Mouse (Mus musculus) heart, embryonic 12.5 days (tissue): Measurements from ENCODE around the gene Shq1. TPM values are rescaled to one million over a fixed set of nuclear protein-coding genes. Genes with fewer than 3 reads are reported as not detected.
A peak's percentile ranks its signal among the peaks of the same experiment; 100 is the strongest.

Experiments
- ATAC-seq: fragments of 200-750 bp; cut with Nextera tagmentation; 2 replicates; pipeline ENCODE4 v1.8.0; 2017; ENCODE audit warnings: moderate TSS enrichment, moderate library complexity; ENCODE audit not compliant: insufficient number of reproducible peaks, low FRiP score
- H3K27ac ChIP-seq: fragments of 300-500 bp; sonication (generic); 2 replicates; pipeline ENCODE4 v1.5.1; 2016; ENCODE audit warnings: mild to moderate bottlenecking, moderate library complexity; ENCODE audit not compliant: poor library complexity, severe bottlenecking
- H3K27me3 ChIP-seq: fragments of 300-500 bp; sonication (generic); replicated peaks from 2 replicates; pipeline ENCODE4 v1.6.1; 2016; ENCODE audit warnings: mild to moderate bottlenecking, moderate library complexity
- H3K36me3 ChIP-seq: fragments of 300-500 bp; sonication (generic); 2 replicates; pipeline ENCODE4 v1.6.1; 2016; ENCODE audit warnings: mild to moderate bottlenecking, moderate library complexity
- H3K4me1 ChIP-seq: fragments of 300-500 bp; sonication (generic); replicated peaks from 2 replicates; pipeline ENCODE4 v1.6.1; 2016; ENCODE audit warnings: mild to moderate bottlenecking
- H3K4me2 ChIP-seq: fragments of 300-500 bp; sonication (generic); 2 replicates; pipeline ENCODE4 v1.6.1; 2016; ENCODE audit warnings: mild to moderate bottlenecking, moderate library complexity
- H3K4me3 ChIP-seq: fragments of 300-500 bp; sonication (generic); 2 replicates; pipeline ENCODE4 v1.5.1; 2016; ENCODE audit warnings: mild to moderate bottlenecking
- H3K9ac ChIP-seq: fragments of 300-500 bp; sonication (generic); 2 replicates; pipeline ENCODE4 v1.6.1; 2016; ENCODE audit warnings: mild to moderate bottlenecking, moderate library complexity
- H3K9me3 ChIP-seq: fragments of 300-500 bp; sonication (generic); replicated peaks from 2 replicates; pipeline ENCODE4 v1.6.1; 2016; ENCODE audit warnings: mild to moderate bottlenecking, moderate library complexity
- WGBS: fragments of 180-500 bp; shearing (Covaris S2); methylation state at CpG from one replicate; pipeline ENCODE4 v1.1.7; 2016; 5-methylcytosine and 5-hydroxymethylcytosine counted together
- polyA plus RNA-seq: library from polyadenylated mRNA; unstranded; fragments of >200 nt; fragmentation: Nextera tagmentation; extraction: Ambion mirVana; gene quantifications from 2 replicates; pipeline ENCODE4 v1.2.1, GENCODE M21; 2016

Gene Shq1
- polyA plus RNA-seq, 1 experiment from 2014 or later = 11.4 TPM

DNA sequence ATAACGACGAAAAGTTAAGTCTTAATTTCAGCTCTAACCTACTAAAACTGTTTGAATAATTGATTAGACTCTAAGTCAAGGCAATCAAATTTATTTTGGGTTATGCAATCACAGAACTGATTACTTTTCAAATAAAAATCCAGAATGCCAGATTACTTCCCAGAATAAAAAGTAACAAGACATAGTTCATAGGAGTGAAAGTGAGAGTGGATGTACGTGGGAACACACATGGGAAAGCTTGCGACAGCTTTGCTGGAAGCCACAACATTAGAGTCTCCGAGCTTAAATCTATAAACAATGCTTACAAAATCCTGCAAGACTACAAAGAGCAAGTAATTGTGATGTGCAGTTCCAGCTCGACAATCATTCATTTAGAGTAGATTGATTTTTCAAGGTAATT, 41.9 kb downstream of the Shq1 start:
- Histone ChIP-seq H3K36me3 (0 out of 2 replicates have a peak, but pooled peaks cover 2% of the 10 kb centered on the region), H3K4me2 (no peak overlapping the region), H3K4me1 (peaks cover 12% of the 10 kb centered on the region), H3K9ac (no peak overlapping the region), H3K4me3 (no peak overlapping the region), H3K9me3 (no peaks in the 10 kb centered on the region), H3K27ac (no peak overlapping the region), H3K27me3 (no peaks in the 10 kb centered on the region)
- WGBS = 78% methylated on average over 6 of the region's 6 CpGs
- ATAC-seq = no peak

DNA sequence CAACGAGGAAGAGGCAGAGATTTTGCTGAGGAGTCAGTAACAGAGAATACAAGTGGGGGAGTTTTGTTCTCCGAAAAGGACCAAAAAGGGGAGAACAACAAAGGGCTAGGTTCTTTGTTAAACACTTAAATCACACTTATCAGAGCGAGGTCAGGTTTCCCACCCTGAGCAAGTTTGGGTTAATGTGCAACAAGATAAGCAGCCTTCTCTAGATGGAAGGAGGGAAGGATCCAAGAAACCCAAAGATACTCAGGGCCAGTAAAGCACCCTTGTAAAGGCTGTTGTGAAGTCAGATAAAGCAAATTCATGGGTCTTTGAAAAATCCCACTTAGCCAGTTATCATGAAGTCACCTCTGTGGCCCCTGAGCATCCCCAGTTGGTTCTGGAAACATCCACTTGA, 42.7 kb downstream of the Shq1 start:
- 65% methylated on average over 3 of the region's 3 CpGs for WGBS
- Histone ChIP-seq H3K27ac (no peak overlapping the region), H3K9ac (no peak overlapping the region), H3K36me3 (0 out of 2 replicates have a peak, but pooled peaks cover 2% of the 10 kb centered on the region), H3K4me2 (no peak overlapping the region), H3K4me1 (peaks cover 19% of the 10 kb centered on the region), H3K27me3 (no peaks in the 10 kb centered on the region), H3K9me3 (no peaks in the 10 kb centered on the region), H3K4me3 (no peak overlapping the region)
- ATAC-seq = no peak

DNA sequence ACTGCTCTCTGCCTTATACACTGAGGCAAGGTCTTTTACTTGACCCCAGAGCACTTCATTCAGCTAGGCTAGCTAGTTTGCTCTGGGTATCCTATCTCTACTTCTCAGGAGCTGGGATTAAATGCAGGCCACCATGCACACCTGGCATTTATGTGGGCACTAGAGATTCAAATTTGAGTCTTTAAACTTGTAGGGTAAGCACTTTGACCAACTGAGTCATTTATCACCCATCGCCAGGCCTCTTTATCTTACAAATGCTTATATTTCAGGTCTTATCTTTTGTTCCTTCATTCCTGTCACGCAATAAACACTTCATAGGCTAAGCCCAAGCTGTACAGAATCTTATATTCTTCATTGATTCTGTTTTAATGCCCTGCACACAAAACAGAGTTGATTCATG, 47.0 kb downstream of the Shq1 start:
- no peak overlapping the region for H3K4me3 ChIP-seq
- H3K9ac ChIP-seq = no peak overlapping the region
- no peaks in the 10 kb centered on the region for H3K9me3 ChIP-seq
- no peaks in the 10 kb centered on the region for H3K27me3 ChIP-seq
- ATAC-seq = no peak
- no peak overlapping the region for H3K27ac ChIP-seq
- H3K36me3 ChIP-seq = no peaks in the 10 kb centered on the region
- WGBS = 69% methylated on average over 2 of the region's 2 CpGs
- peaks cover 26% of the 10 kb centered on the region for H3K4me1 ChIP-seq
- no peak overlapping the region for H3K4me2 ChIP-seq

DNA sequence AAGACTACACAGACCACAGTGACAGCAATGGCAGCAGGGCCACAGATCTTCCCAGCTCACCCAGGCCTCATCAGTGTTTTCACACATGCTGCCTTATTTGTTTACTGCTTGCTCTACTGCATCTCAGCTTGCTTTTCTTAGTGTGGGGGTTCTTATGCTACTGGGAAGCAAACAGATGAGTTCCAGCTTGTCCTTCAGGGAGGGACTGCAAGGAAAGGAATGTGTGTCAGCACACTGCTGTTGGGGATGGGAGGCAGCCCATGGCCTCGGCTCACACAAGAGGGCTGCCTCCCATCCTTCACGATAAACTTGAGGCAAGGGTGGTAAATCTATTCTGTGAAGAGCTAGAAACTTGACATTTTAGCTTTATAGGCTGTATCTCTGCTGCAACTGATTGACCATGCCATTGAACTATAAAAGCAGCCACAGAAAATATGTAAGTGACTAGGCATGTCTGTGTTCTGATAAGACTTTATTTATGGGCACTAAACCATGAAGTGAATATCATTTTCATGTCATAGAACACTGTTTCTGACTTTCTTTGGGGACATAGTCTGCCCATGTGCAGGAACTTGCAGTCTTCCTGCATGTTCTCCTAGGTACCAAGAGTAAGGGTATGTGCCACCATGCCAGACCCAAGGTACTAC, 48.0 kb downstream of the Shq1 start:
- no peaks in the 10 kb centered on the region for H3K27me3 ChIP-seq
- H3K4me2 ChIP-seq = no peak overlapping the region
- H3K36me3 ChIP-seq = no peaks in the 10 kb centered on the region
- H3K4me3 ChIP-seq = no peak overlapping the region
- H3K9ac ChIP-seq = no peak overlapping the region
- 34% methylated on average over 2 of the region's 2 CpGs for WGBS
- H3K27ac ChIP-seq = peak overlapping the region; percentile 54; the same call in 1 of the 2 replicates
- ATAC-seq = no peak
- peaks cover 22% of the 10 kb centered on the region for H3K4me1 ChIP-seq
- H3K9me3 ChIP-seq = no peaks in the 10 kb centered on the region

DNA sequence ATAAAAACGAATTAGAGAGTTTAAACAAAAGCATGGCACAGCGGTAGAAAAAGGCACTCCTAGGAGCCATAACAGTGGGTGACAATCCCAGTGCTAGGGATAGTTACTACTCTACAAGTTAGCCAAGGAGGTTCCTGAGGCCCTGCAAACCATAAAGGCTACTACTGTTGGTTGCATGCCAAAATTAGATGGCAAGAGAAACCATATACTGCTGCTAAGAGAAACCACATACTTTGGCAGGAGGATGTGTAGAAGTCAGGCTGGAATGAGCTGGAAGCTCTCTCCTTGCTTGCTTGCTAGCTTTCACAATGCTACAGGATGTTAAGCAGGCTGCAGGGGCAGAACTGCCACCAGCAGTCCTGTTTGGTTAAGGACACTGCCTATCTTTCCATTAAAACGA, 50.5 kb downstream of the Shq1 start:
- H3K4me2 ChIP-seq = no peak overlapping the region
- H3K27ac ChIP-seq = no peak overlapping the region
- peaks cover 14% of the 10 kb centered on the region for H3K4me1 ChIP-seq
- H3K27me3 ChIP-seq = no peaks in the 10 kb centered on the region
- 72% methylated on average over 3 of the region's 3 CpGs for WGBS
- no peak overlapping the region for H3K9ac ChIP-seq
- no peak overlapping the region for H3K4me3 ChIP-seq
- H3K9me3 ChIP-seq = no peaks in the 10 kb centered on the region
- no peaks in the 10 kb centered on the region for H3K36me3 ChIP-seq
- no peak for ATAC-seq

DNA sequence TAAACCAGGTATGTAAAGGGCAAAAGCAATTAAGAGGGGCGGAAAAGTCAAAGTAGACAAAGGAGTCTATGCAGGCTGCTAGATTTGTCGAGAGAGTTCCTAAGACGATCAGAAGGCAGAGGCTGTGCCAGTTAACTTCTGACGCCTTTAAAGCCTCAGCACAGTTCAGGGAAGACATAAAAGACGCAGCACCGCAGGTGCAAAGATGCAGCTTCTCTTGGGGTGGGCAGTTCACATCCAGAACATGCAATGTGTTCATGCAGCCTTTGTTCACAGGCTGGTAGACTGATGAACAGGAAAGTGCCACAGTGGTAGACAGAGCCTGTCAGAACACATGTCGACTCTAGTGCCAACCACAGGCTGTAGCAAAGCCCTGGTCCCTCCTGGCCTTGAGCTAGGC, 51.6 kb downstream of the Shq1 start:
- peaks cover 14% of the 10 kb centered on the region for H3K4me1 ChIP-seq

DNA sequence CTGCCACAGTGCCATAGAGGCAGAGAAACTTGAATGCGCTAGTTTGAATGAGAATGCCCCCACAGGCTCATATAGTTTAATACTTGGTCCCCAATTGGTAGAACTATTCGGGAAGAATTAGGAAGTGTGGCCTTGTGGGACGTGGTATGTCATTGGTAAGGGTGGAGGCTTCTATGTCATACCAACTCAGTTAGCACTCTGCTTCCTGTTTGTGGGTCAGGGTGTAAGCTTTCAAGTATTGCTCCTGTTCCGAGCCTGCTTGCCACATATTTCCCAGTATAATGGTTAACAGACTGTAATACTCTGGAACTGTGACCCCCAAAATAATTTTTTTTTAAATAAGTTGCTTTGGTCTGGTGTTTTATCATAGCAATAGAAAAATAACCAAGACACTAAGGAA, 54.8 kb downstream of the Shq1 start:
- no peak for ATAC-seq
- H3K36me3 ChIP-seq = no peaks in the 10 kb centered on the region
- no peak overlapping the region for H3K9ac ChIP-seq
- WGBS = 84% methylated on average over 4 of the region's 4 CpGs
- no peak overlapping the region for H3K4me3 ChIP-seq
- no peak overlapping the region for H3K4me2 ChIP-seq
- no peaks in the 10 kb centered on the region for H3K27me3 ChIP-seq
- no peak overlapping the region for H3K27ac ChIP-seq
- peaks cover 5% of the 10 kb centered on the region for H3K4me1 ChIP-seq
- no peaks in the 10 kb centered on the region for H3K9me3 ChIP-seq

More for the DNA sequence above, 51.6 kb downstream of the Shq1 start:
- H3K4me2 ChIP-seq = no peak overlapping the region
- 87% methylated on average over 7 of the region's 7 CpGs for WGBS
- no peak overlapping the region for H3K9ac ChIP-seq
- no peaks in the 10 kb centered on the region for H3K36me3 ChIP-seq
- H3K4me3 ChIP-seq = no peak overlapping the region
- no peaks in the 10 kb centered on the region for H3K27me3 ChIP-seq
- H3K9me3 ChIP-seq = no peaks in the 10 kb centered on the region
- ATAC-seq = no peak
- no peak overlapping the region for H3K27ac ChIP-seq

DNA sequence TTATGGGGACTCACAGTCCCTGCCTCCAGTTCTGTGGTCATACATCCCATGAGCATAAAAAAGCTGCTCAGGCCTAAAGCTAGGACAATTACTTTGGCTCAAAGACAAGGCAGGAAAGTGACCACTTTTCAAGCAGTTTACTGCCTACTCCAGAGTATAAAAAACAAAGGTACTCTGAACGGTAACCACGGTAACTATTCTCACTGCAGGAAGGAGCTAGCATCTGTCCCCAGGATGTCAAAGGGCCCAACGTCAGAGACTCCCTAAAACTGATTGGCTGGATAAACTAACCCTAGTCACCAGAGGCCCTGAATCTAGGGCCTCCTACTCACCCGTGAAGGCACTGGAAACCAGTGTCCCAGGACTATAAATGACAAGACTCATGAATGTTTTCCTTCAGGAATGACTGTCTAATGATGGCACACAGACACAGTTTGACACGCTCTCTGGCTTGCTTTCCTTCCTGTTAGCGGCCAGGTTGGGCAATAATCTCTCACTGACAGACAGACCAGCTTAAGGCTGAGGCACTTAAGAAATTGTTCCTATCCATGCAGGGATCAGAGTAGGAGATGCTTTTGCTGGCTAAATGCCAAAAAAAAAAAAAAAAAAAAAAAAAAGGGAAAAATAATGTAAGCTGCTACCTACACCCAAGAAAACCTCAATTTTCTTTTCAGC, 57.2 kb downstream of the Shq1 start:
- Histone ChIP-seq H3K36me3 (no peaks in the 10 kb centered on the region), H3K4me2 (no peak overlapping the region), H3K27ac (no peak overlapping the region), H3K9me3 (no peaks in the 10 kb centered on the region), H3K9ac (no peak overlapping the region), H3K27me3 (no peaks in the 10 kb centered on the region), H3K4me1 (peaks cover 5% of the 10 kb centered on the region), H3K4me3 (no peak overlapping the region)
- WGBS = 56% methylated on average over 6 of the region's 6 CpGs
- ATAC-seq = no peak

DNA sequence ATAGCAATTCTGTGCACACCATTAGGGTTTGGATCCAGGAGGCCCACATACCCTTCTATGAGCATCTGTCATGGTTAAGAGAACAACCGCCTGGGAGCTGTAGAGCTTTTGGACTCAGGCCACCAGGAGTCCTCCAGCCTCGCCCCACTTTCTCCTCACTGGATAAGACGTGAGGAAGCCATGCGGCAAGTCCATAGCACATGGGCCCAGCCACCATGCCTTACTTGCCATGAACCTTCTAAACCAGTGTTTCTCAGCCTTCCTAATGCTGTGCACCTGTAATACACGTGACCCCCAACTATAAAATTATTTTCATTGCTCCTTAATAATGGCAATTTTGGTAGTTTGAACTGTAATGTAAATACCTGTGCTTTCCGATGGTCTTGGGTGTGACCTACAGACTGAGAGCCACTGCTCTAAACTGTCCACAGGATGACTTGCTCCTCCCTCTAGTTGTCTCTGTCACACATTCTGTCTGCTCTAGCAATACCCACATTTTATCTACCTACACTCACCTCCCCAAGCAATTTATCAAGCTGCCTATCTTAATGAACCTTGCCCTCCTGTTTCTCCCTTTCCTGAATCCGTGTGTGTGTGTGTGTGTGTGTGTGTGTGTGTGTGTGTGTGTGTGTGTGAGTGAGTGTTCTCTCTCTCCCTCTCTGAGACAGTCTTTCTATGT, 59.9 kb downstream of the Shq1 start:
- Histone ChIP-seq H3K4me2 (no peak overlapping the region), H3K4me1 (peaks cover 5% of the 10 kb centered on the region), H3K9ac (no peak overlapping the region), H3K9me3 (no peaks in the 10 kb centered on the region), H3K27me3 (no peaks in the 10 kb centered on the region), H3K36me3 (peaks cover 4% of the 10 kb centered on the region; the same call in 1 of the 2 replicates), H3K4me3 (no peak overlapping the region), H3K27ac (no peak overlapping the region)
- WGBS = 81% methylated on average over 7 of the region's 7 CpGs
- ATAC-seq = no peak

DNA sequence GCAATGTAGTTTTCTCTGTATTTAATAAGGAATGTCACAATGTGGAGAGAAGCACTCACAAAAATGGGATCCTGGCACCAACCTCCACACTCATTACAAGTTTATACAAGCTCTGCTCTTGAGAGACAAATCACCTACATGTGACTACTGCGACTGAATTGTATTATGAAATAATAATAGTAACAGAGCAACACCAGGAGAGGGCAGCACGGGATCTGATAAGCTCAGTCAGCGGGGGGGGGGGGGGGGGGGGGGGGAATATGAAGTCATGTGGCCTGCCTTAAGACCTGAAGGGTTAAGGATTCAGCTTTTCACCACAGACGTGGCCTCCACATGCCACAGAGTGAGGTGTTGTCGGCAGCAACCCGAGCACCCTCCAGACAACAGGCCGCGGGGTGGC, 60.8 kb downstream of the Shq1 start:
- Histone ChIP-seq H3K36me3 (peaks cover 4% of the 10 kb centered on the region; the same call in 1 of the 2 replicates), H3K27ac (no peak overlapping the region), H3K27me3 (no peaks in the 10 kb centered on the region), H3K9me3 (no peaks in the 10 kb centered on the region), H3K4me2 (no peak overlapping the region), H3K4me1 (peaks cover 5% of the 10 kb centered on the region), H3K4me3 (no peak overlapping the region), H3K9ac (no peak overlapping the region)
- 63% methylated on average over 8 of the region's 8 CpGs for WGBS
- no peak for ATAC-seq

DNA sequence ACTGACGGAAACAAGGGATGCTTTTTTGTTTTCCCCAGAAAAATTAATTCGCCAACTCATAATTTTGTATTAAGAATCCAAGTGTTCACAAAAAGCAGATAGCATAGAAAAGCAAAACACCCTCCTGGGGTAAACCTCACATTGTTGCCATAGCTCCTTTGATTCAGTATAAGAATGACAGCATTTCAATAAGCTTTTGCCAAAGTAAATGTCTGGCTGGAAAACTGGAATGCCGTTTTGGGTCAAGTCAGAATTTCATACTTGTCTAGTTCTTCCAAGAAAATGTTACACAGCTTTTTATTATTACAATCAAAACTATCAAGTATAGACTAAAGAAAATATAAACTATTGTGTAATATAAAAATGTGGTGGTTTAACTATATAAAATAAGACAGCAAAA, 61.7 kb downstream of the Shq1 start:
- Histone ChIP-seq H3K4me1 (peaks cover 5% of the 10 kb centered on the region), H3K9ac (no peak overlapping the region), H3K9me3 (no peaks in the 10 kb centered on the region), H3K36me3 (peaks cover 4% of the 10 kb centered on the region; the same call in 1 of the 2 replicates), H3K27ac (no peak overlapping the region), H3K27me3 (no peaks in the 10 kb centered on the region), H3K4me2 (no peak overlapping the region), H3K4me3 (no peak overlapping the region)
- no peak for ATAC-seq
- 75% methylated on average over 3 of the region's 3 CpGs for WGBS
